Mouse (Mus musculus): Measurements from ENCODE around the gene Pitpnm2.

GRCm38 (mm10) chr5:124149028-124149427, 100.5 kb downstream of the Pitpnm2 start:
- TF ChIP-seq CTCF (IDR thresholded peaks at IDR 0.05; ENCODE audit: low read depth, low read length) = no peak
- TF ChIP-seq POLR2A (IDR thresholded peaks at IDR 0.05; ENCODE audit: extremely low read depth, insufficient read depth, low read length) = no peak
